Comparison of ENCODE assay signal across 16 mouse cellular contexts in the genomic region with DNA sequence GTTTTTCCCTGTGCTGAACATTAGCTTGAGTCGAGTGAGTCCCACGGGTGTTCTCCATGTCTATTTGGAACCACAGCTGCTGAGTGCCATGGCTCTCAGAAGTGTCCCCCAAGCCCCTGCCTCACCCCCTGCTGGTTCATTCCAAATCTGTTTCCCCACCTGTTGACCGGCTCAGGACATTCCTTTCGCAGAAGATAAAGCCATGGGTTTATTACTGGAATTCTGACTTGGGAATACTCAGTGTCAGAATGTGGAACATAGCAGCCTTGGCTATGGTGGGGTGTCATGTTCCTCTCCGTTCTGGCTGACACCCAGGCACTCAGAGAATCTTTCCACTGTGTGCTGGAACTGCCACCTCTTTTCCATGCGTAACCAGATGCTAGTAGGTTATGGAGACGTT.
DNase-seq lines count a peak whose midpoint lies in the region; ATAC-seq lines count a peak whose summit lies in the region.
"Had no signal": no experiment of that assay in that cellular context is flagged by ENCODE, and none has a peak within 500 bp of the region (broad histone marks: within the 10 kb centered on the region; RNA-seq: fewer than 3 reads in every experiment).

No protein-coding gene starts in this region.

- no peak for ATAC-seq in heart, embryonic 11.5 days (replicated peaks; ENCODE audit: insufficient number of reproducible peaks, low FRiP score, low TSS enrichment)
- ATAC-seq in embryonic facial prominence, embryonic 15.5 days (ENCODE audit: insufficient number of reproducible peaks, low FRiP score, low TSS enrichment, low read depth): peak; percentile 86
- ATAC-seq in heart, embryonic 13.5 days (ENCODE audit: extremely low read depth, insufficient number of reproducible peaks, low FRiP score, low TSS enrichment): no peak
- peak; percentile 95 for ATAC-seq in limb, embryonic 13.5 days (ENCODE audit: low FRiP score, low read depth)
- ATAC-seq: midbrain, embryonic 13.5 days had no signal

- peak; percentile 16 for DNase-seq in heart, adult 8-10 months (ENCODE audit: low spot score)
- DNase-seq in ovary, postnatal 36 days (ENCODE audit: low spot score): no peak
- no peak for DNase-seq in adipocyte (ENCODE audit: low spot score)
- no peak for DNase-seq in spleen, postnatal 4 days (ENCODE audit: low spot score in 2 of 2)
- DNase-seq: adrenal gland, adult 8-10 months; cerebellum, adult 9-11 months; kidney, adult 11 months; kidney, postnatal 36 days; right cerebral cortex, postnatal 4 days; thymus, postnatal 4 days had no signal

- H3K27ac ChIP-seq in heart, embryonic 11.5 days (ENCODE audit: low read depth, low read length): no peak overlapping the region
- H3K27ac ChIP-seq in embryonic facial prominence, embryonic 15.5 days (replicated peaks): 0 out of 2 replicates have a peak overlapping the region, but pooled peaks have one; percentile 14
- H3K27ac ChIP-seq in heart, embryonic 13.5 days (replicated peaks): peak overlapping the region; percentile 32
- no peak overlapping the region for H3K27ac ChIP-seq in limb, embryonic 13.5 days
- H3K27ac ChIP-seq: hindbrain, embryonic 12.5 days; midbrain, embryonic 13.5 days had no signal

- H3K4me3 ChIP-seq in heart, embryonic 11.5 days (ENCODE audit: low read depth, low read length): no peak overlapping the region
- no peak overlapping the region for H3K4me3 ChIP-seq in embryonic facial prominence, embryonic 15.5 days (replicated peaks)
- no peak overlapping the region for H3K4me3 ChIP-seq in heart, embryonic 13.5 days
- no peak overlapping the region for H3K4me3 ChIP-seq in limb, embryonic 13.5 days
- H3K4me3 ChIP-seq: hindbrain, embryonic 12.5 days; midbrain, embryonic 13.5 days had no signal

- H3K4me2 ChIP-seq in heart, embryonic 11.5 days: no peak overlapping the region
- H3K4me2 ChIP-seq in embryonic facial prominence, embryonic 15.5 days (replicated peaks): no peak overlapping the region
- H3K4me2 ChIP-seq in heart, embryonic 13.5 days: no peak overlapping the region
- no peak overlapping the region for H3K4me2 ChIP-seq in limb, embryonic 13.5 days (replicated peaks)
- H3K4me2 ChIP-seq: hindbrain, embryonic 12.5 days; midbrain, embryonic 13.5 days had no signal

- no peaks in the 10 kb centered on the region; the same call in 1 of the 2 replicates for H3K4me1 ChIP-seq in heart, embryonic 11.5 days (ENCODE audit: control insufficient read depth, insufficient read depth, low read length)
- 0 out of 2 replicates have a peak, but pooled peaks cover 5% of the 10 kb centered on the region for H3K4me1 ChIP-seq in embryonic facial prominence, embryonic 15.5 days
- peaks cover 11% of the 10 kb centered on the region for H3K4me1 ChIP-seq in heart, embryonic 13.5 days
- peaks cover 14% of the 10 kb centered on the region for H3K4me1 ChIP-seq in limb, embryonic 13.5 days
- H3K4me1 ChIP-seq: hindbrain, embryonic 12.5 days; midbrain, embryonic 13.5 days had no signal

- no peaks in the 10 kb centered on the region for H3K36me3 ChIP-seq in heart, embryonic 11.5 days (ENCODE audit: control insufficient read depth, insufficient read depth, low read length)
- no peaks in the 10 kb centered on the region for H3K36me3 ChIP-seq in embryonic facial prominence, embryonic 15.5 days
- H3K36me3 ChIP-seq in heart, embryonic 13.5 days: no peaks in the 10 kb centered on the region
- no peaks in the 10 kb centered on the region for H3K36me3 ChIP-seq in limb, embryonic 13.5 days
- H3K36me3 ChIP-seq: hindbrain, embryonic 12.5 days; midbrain, embryonic 13.5 days had no signal

- H3K27me3 ChIP-seq in heart, embryonic 11.5 days (ENCODE audit: control insufficient read depth, insufficient read depth, low read length): no peaks in the 10 kb centered on the region
- H3K27me3 ChIP-seq in embryonic facial prominence, embryonic 15.5 days: no peaks in the 10 kb centered on the region
- no peaks in the 10 kb centered on the region for H3K27me3 ChIP-seq in heart, embryonic 13.5 days (replicated peaks)
- no peaks in the 10 kb centered on the region for H3K27me3 ChIP-seq in limb, embryonic 13.5 days
- H3K27me3 ChIP-seq: hindbrain, embryonic 12.5 days; midbrain, embryonic 13.5 days had no signal

- WGBS in heart, embryonic 11.5 days (ENCODE audit: insufficient replicate concordance): 62% methylated on average over 7 of the region's 7 CpGs
- 46% methylated on average over 7 of the region's 7 CpGs for WGBS in embryonic facial prominence, embryonic 15.5 days
- WGBS in heart, embryonic 13.5 days: 39% methylated on average over 7 of the region's 7 CpGs
- WGBS in limb, embryonic 13.5 days: 45% methylated on average over 7 of the region's 7 CpGs

- no peaks in the 10 kb centered on the region for H3K9me3 ChIP-seq in heart, embryonic 11.5 days (replicated peaks; ENCODE audit: control insufficient read depth, low read length)
- no peaks in the 10 kb centered on the region for H3K9me3 ChIP-seq in embryonic facial prominence, embryonic 15.5 days (replicated peaks)
- H3K9me3 ChIP-seq in heart, embryonic 13.5 days: no peaks in the 10 kb centered on the region
- H3K9me3 ChIP-seq in limb, embryonic 13.5 days: no peaks in the 10 kb centered on the region
- H3K9me3 ChIP-seq: hindbrain, embryonic 12.5 days; midbrain, embryonic 13.5 days had no signal

- H3K9ac ChIP-seq in heart, embryonic 11.5 days (ENCODE audit: low read depth, low read length): no peak overlapping the region
- H3K9ac ChIP-seq in embryonic facial prominence, embryonic 15.5 days: no peak overlapping the region
- H3K9ac ChIP-seq in heart, embryonic 13.5 days: no peak overlapping the region
- no peak overlapping the region for H3K9ac ChIP-seq in limb, embryonic 13.5 days
- H3K9ac ChIP-seq: hindbrain, embryonic 12.5 days; midbrain, embryonic 13.5 days had no signal

Comparison
In these comparisons a context has a peak if more than half of its experiments do, and no peak if none do; other contexts are left out.
1. H3K27ac ChIP-seq: peak in embryonic facial prominence, embryonic 15.5 days (single experiment) and heart, embryonic 13.5 days (single experiment); none in heart, embryonic 11.5 days (single experiment) and limb, embryonic 13.5 days (single experiment).
2. ATAC-seq: peak in embryonic facial prominence, embryonic 15.5 days (single experiment) and limb, embryonic 13.5 days (single experiment); none in heart, embryonic 11.5 days (single experiment) and heart, embryonic 13.5 days (single experiment).